Mouse (Mus musculus): ENCODE data around the gene C1qtnf3. TPM values are rescaled to one million over a fixed set of nuclear protein-coding genes. Genes with fewer than 3 reads are reported as not detected.
"Not testable (repeated sequence)": the region's sequence is repeated elsewhere in the genome, so short reads cannot be mapped to it uniquely, and the experiment has no call there.

Gene C1qtnf3
- total and polyA plus RNA-seq, 2 experiments: 0.05 TPM; not detected in 1

- TF ChIP-seq POLR2A (IDR thresholded peaks at IDR 0.05; ENCODE audit: extremely low read depth, insufficient read depth, low read length) (no peak), CTCF (IDR thresholded peaks at IDR 0.05; ENCODE audit: low read depth, low read length) (no peak)
- H3K9ac ChIP-seq (ENCODE audit: low read depth, low read length): no peak overlapping the region
- H3K79me2 ChIP-seq (ENCODE audit: control insufficient read depth, insufficient read depth, low read length): peaks cover 5% of the 10 kb centered on the region; the same call in 1 of the 2 replicates
- H3K27ac ChIP-seq (replicated peaks; ENCODE audit: insufficient read depth, low read depth, low read length): peak overlapping the region; percentile 73
- no peaks in the 10 kb centered on the region for H3K27me3 ChIP-seq (ENCODE audit: control insufficient read depth, insufficient read depth, low read length)
- peaks cover 11% of the 10 kb centered on the region; the same call in 1 of the 2 replicates for H3K4me1 ChIP-seq (ENCODE audit: control insufficient read depth, insufficient read depth, low read length)
- no peak for DNase-seq (ENCODE audit: extremely low read depth, low read depth, low spot score)
- no peak overlapping the region for H3K4me3 ChIP-seq (ENCODE audit: insufficient read depth, low read depth, low read length)
- WGBS: 49% methylated on average over 2 of the region's 2 CpGs
- H3K36me3 ChIP-seq (ENCODE audit: control insufficient read depth, insufficient read depth, low read length): peaks cover 10% of the 10 kb centered on the region
Observed at GRCm38 (mm10) chr15:10980712-10981111, 28.6 kb downstream of the C1qtnf3 start.

DNA sequence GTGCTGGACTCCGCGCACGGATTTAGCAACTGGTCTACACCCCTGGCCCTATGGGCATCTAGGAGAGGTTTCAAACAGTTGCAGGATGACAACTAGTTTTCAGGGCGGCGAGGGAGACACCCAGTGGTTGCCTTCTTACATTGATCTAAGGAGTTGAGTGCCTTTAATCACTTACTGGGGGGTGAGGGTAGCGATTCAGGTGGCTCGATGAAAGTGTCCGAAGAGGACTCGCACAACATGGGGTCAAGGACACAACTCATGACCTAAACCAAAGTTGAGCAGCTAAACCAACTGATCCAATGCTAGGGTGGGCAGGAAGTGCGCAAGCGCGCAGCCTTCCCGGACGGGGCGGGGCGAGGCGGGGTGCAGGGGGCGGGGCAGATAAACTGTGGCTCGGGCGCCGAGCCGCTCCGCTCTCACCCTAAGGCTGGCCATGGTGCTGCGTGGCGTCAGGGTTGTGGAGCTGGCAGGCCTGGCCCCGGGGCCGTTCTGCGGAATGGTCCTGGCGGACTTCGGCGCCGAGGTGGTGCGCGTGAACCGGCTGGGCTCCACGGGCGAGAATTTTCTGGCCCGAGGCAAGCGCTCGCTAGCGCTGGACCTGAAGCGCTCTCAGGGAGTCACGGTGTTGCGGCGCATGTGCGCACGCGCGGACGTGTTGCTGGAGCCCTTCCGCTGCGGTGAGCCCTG, 29.4 kb downstream of the C1qtnf3 start, which contains the start of gene Amacr:
Gene Amacr, plus strand, starts transcription at position 380 of the 687 bp plus-strand sequence.
- peaks cover 5% of the 10 kb centered on the region; the same call in 1 of the 2 replicates for H3K79me2 ChIP-seq (ENCODE audit: control insufficient read depth, insufficient read depth, low read length)
- H3K36me3 ChIP-seq (ENCODE audit: control insufficient read depth, insufficient read depth, low read length): peaks cover 15% of the 10 kb centered on the region
- peak within 1 kb of the TSS; percentile 99 for H3K9ac ChIP-seq (ENCODE audit: low read depth, low read length)
- WGBS: under 1% methylated on average over 52 of the region's 52 CpGs
- peaks cover 18% of the 10 kb centered on the region for H3K4me1 ChIP-seq (ENCODE audit: control insufficient read depth, insufficient read depth, low read length)
- peak within 1 kb of the TSS; percentile 99 for H3K27ac ChIP-seq (replicated peaks; ENCODE audit: insufficient read depth, low read depth, low read length)
- TF ChIP-seq POLR2A (IDR thresholded peaks at IDR 0.05; ENCODE audit: extremely low read depth, insufficient read depth, low read length) (peak; percentile 96), CTCF (IDR thresholded peaks at IDR 0.05; ENCODE audit: low read depth, low read length) (peak; percentile 30; the same call in 1 of the 2 replicates)
- peak within 1 kb of the TSS; percentile 95 for H3K4me3 ChIP-seq (ENCODE audit: insufficient read depth, low read depth, low read length)
- peak; percentile 99 for DNase-seq (ENCODE audit: extremely low read depth, low read depth, low spot score)
- no peaks in the 10 kb centered on the region for H3K27me3 ChIP-seq (ENCODE audit: control insufficient read depth, insufficient read depth, low read length)

DNA sequence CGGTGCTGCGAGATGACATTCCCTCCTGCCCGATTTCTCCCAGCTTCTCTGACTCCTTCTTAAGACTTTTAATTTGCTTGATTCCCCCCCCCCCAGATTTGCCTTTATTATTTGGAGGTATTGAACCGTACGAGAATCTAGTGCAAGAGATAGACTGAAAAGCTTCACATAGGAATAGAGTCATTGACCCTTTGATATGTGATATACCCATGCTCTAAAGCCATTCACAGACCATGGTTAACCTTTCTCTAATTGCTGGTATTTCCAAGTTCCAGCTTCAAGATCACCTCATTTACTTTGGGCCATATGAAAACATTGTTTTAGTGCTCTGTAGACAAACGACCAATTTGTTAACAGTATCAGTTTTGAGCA, 29.9 kb downstream of the C1qtnf3 start:
- Histone ChIP-seq H3K9ac (ENCODE audit: low read depth, low read length) (peak overlapping the region; percentile 99), H3K79me2 (ENCODE audit: control insufficient read depth, insufficient read depth, low read length) (peaks cover 7% of the 10 kb centered on the region; the same call in 1 of the 2 replicates), H3K36me3 (ENCODE audit: control insufficient read depth, insufficient read depth, low read length) (peaks cover 18% of the 10 kb centered on the region), H3K27ac (replicated peaks; ENCODE audit: insufficient read depth, low read depth, low read length) (peak overlapping the region; percentile 99), H3K27me3 (ENCODE audit: control insufficient read depth, insufficient read depth, low read length) (no peaks in the 10 kb centered on the region), H3K4me3 (ENCODE audit: insufficient read depth, low read depth, low read length) (peak overlapping the region; percentile 95), H3K4me1 (ENCODE audit: control insufficient read depth, insufficient read depth, low read length) (peaks cover 23% of the 10 kb centered on the region)
- peak; percentile 43 for DNase-seq (ENCODE audit: extremely low read depth, low read depth, low spot score)
- WGBS: 1% methylated on average over 6 of the region's 6 CpGs
- TF ChIP-seq CTCF (IDR thresholded peaks at IDR 0.05; ENCODE audit: low read depth, low read length) (no peak), POLR2A (IDR thresholded peaks at IDR 0.05; ENCODE audit: extremely low read depth, insufficient read depth, low read length) (no peak)

GRCm38 (mm10) chr15:10985756-10986155, 33.6 kb downstream of the C1qtnf3 start:
- Histone ChIP-seq H3K36me3 (ENCODE audit: control insufficient read depth, insufficient read depth, low read length) (peaks cover 41% of the 10 kb centered on the region), H3K27me3 (ENCODE audit: control insufficient read depth, insufficient read depth, low read length) (no peaks in the 10 kb centered on the region), H3K4me3 (ENCODE audit: insufficient read depth, low read depth, low read length) (no peak overlapping the region; the same call in 1 of the 2 replicates), H3K4me1 (ENCODE audit: control insufficient read depth, insufficient read depth, low read length) (peaks cover 28% of the 10 kb centered on the region), H3K9ac (ENCODE audit: low read depth, low read length) (peak overlapping the region; percentile 56), H3K27ac (replicated peaks; ENCODE audit: insufficient read depth, low read depth, low read length) (peak overlapping the region; percentile 67), H3K79me2 (ENCODE audit: control insufficient read depth, insufficient read depth, low read length) (peaks cover 8% of the 10 kb centered on the region; the same call in 1 of the 2 replicates)
- TF ChIP-seq POLR2A (IDR thresholded peaks at IDR 0.05; ENCODE audit: extremely low read depth, insufficient read depth, low read length): no peak
- TF ChIP-seq CTCF (IDR thresholded peaks at IDR 0.05; ENCODE audit: low read depth, low read length): no peak
- WGBS: 32% methylated on average over 6 of the region's 6 CpGs
- peak; percentile 91 for DNase-seq (ENCODE audit: extremely low read depth, low read depth, low spot score)

- not testable (repeated sequence) for DNase-seq (ENCODE audit: extremely low read depth, low read depth, low spot score); H3K79me2 ChIP-seq (ENCODE audit: control insufficient read depth, insufficient read depth, low read length); H3K27me3 ChIP-seq (ENCODE audit: control insufficient read depth, insufficient read depth, low read length); H3K4me3 ChIP-seq (ENCODE audit: insufficient read depth, low read depth, low read length)
- H3K36me3 ChIP-seq (ENCODE audit: control insufficient read depth, insufficient read depth, low read length): peaks cover 45% of the 10 kb centered on the region
- peaks cover 29% of the 10 kb centered on the region for H3K4me1 ChIP-seq (ENCODE audit: control insufficient read depth, insufficient read depth, low read length)
- H3K9ac ChIP-seq (ENCODE audit: low read depth, low read length): peak overlapping the region; percentile 56
- peak overlapping the region; percentile 67 for H3K27ac ChIP-seq (replicated peaks; ENCODE audit: insufficient read depth, low read depth, low read length)
- WGBS: 63% methylated on average over 2 of the region's 2 CpGs
Observed at GRCm38 (mm10) chr15:10986477-10986876, 34.3 kb downstream of the C1qtnf3 start.

GRCm38 (mm10) chr15:10990411-10990810, 38.3 kb downstream of the C1qtnf3 start:
- no peak for DNase-seq (ENCODE audit: extremely low read depth, low read depth, low spot score)
- no peak overlapping the region for H3K27ac ChIP-seq (replicated peaks; ENCODE audit: insufficient read depth, low read depth, low read length)
- H3K79me2 ChIP-seq (ENCODE audit: control insufficient read depth, insufficient read depth, low read length): 0 out of 2 replicates have a peak, but pooled peaks cover 4% of the 10 kb centered on the region
- H3K9ac ChIP-seq (ENCODE audit: low read depth, low read length): no peak overlapping the region
- H3K4me1 ChIP-seq (ENCODE audit: control insufficient read depth, insufficient read depth, low read length): peaks cover 18% of the 10 kb centered on the region
- WGBS: 48% methylated on average over 2 of the region's 2 CpGs
- peaks cover 59% of the 10 kb centered on the region for H3K36me3 ChIP-seq (ENCODE audit: control insufficient read depth, insufficient read depth, low read length)
- TF ChIP-seq CTCF (IDR thresholded peaks at IDR 0.05; ENCODE audit: low read depth, low read length) (no peak), POLR2A (IDR thresholded peaks at IDR 0.05; ENCODE audit: extremely low read depth, insufficient read depth, low read length) (no peak)
- no peaks in the 10 kb centered on the region for H3K27me3 ChIP-seq (ENCODE audit: control insufficient read depth, insufficient read depth, low read length)
- no peak overlapping the region for H3K4me3 ChIP-seq (ENCODE audit: insufficient read depth, low read depth, low read length)
